Mouse (Mus musculus) lung, postnatal 0 days (tissue): ENCODE measurements around the gene Nab2. TPM values are rescaled to one million over a fixed set of nuclear protein-coding genes. Genes with fewer than 3 reads are reported as not detected.
A peak's percentile ranks its signal among the peaks of the same experiment; 100 is the strongest.

ENCODE experiments used
- ATAC-seq: fragments of 200-750 bp; cut with Nextera tagmentation; 2 replicates; pipeline ENCODE4 v1.8.0; 2017; ENCODE audit warnings: moderate library complexity
- DNase-seq: peaks from one replicate; pipeline ENCODE4 v3.0.0-alpha.2; 2016; ENCODE audit warnings: low spot score
- H3K27ac ChIP-seq: fragments of 300-500 bp; sonication (generic); 2 replicates; pipeline ENCODE4 v1.5.1; 2014; ENCODE audit warnings: antibody characterized with exemption, mild to moderate bottlenecking, low read length, mixed read lengths
- H3K27me3 ChIP-seq: fragments of 300-500 bp; sonication (generic); replicated peaks from 2 replicates; pipeline ENCODE4 v1.6.1; 2014; ENCODE audit warnings: low read length, mixed read lengths; ENCODE audit not compliant: insufficient read depth
- H3K36me3 ChIP-seq: fragments of 300-500 bp; sonication (generic); 2 replicates; pipeline ENCODE4 v1.6.1; 2014; ENCODE audit warnings: low read length, mixed read lengths; ENCODE audit not compliant: insufficient read depth
- H3K4me1 ChIP-seq: fragments of 300-500 bp; sonication (generic); 2 replicates; pipeline ENCODE4 v1.6.1; 2014; ENCODE audit warnings: antibody characterized with exemption, low read depth, low read length, mixed read lengths; ENCODE audit not compliant: insufficient read depth
- H3K4me2 ChIP-seq: fragments of 300-500 bp; sonication (generic); replicated peaks from 2 replicates; pipeline ENCODE4 v1.6.1; 2014; ENCODE audit warnings: low read depth, mild to moderate bottlenecking, low read length, moderate library complexity, mixed read lengths
- H3K4me3 ChIP-seq: fragments of 300-500 bp; sonication (generic); 2 replicates; pipeline ENCODE4 v1.5.1; 2014; ENCODE audit warnings: low read depth, low read length
- H3K9ac ChIP-seq: fragments of 300-500 bp; sonication (generic); replicated peaks from 2 replicates; pipeline ENCODE4 v1.6.1; 2014; ENCODE audit warnings: low read depth, mild to moderate bottlenecking
- H3K9me3 ChIP-seq: fragments of 300-500 bp; sonication (generic); 2 replicates; pipeline ENCODE4 v1.6.1; 2016; ENCODE audit warnings: low read length, mixed read lengths
- CTCF ChIP-seq: IDR thresholded peaks from 2 replicates; pipeline ENCODE4 v1.5.1; 2016; ENCODE audit warnings: antibody characterized with exemption, mild to moderate bottlenecking
- EP300 ChIP-seq: IDR thresholded peaks from 2 replicates; pipeline ENCODE4 v1.6.1; 2016; ENCODE audit warnings: antibody characterized with exemption, mild to moderate bottlenecking, control low read depth
- whole genome bisulfite sequencing: fragments of 180-500 bp; shearing (Covaris S2); extraction: QIAGEN DNeasy Blood & Tissue Kit; methylation state at CpG from one replicate; pipeline ENCODE4 v1.1.7; 2014; 5-methylcytosine and 5-hydroxymethylcytosine counted together
- polyA plus RNA-seq: library from polyadenylated mRNA; unstranded; fragments of >200 nt; fragmentation: Nextera tagmentation; extraction: Ambion mirVana; gene quantifications from 2 replicates; pipeline ENCODE4 v1.2.1, GENCODE M21; 2015

Gene Nab2
- polyA plus RNA-seq, 1 experiment from 2014 or later, result 8.4 TPM

DNA sequence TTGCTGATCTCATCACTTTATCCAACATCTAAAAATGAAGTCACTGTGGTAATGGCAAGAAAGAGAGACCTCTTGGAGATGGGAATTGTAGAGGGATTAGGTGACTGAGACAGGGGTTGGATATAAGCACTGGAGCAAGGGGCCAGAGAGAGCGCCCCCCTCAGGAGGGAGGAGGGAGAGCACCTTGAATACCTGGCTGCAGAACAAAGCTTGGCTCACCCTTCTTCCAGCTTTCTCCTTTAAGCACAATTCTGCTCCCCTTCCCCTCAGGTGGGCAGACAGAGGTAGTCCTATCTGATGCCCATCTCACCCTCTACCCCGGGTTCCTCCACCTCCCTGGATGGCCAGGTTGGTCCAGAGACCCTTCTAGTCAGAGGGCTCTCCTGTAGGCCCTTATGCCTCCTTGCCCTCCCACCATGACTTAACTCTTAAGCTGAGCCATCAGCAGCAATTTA lies 36.4 kb upstream of the Nab2 start, which contains the start of gene Myo1a:
Myo1a (plus strand) TSS at position 405 of the 455 bp plus-strand sequence.
- H3K4me1 ChIP-seq, result no peaks in the 10 kb centered on the region
- peak; percentile 10; the same call in 1 of the 2 replicates for TF ChIP-seq CTCF
- no peak for TF ChIP-seq EP300
- ATAC-seq (no peak), DNase-seq (no peak)
- H3K4me3 ChIP-seq, result no peak within 1 kb of the TSS
- 50% methylated on average over 2 of the region's 2 CpGs for WGBS
- no peaks in the 10 kb centered on the region for H3K36me3 ChIP-seq
- H3K27me3 ChIP-seq, result no peaks in the 10 kb centered on the region
- H3K9ac ChIP-seq, result no peak within 1 kb of the TSS
- H3K4me2 ChIP-seq, result no peak within 1 kb of the TSS
- H3K9me3 ChIP-seq, result no peaks in the 10 kb centered on the region
- H3K27ac ChIP-seq, result no peak within 1 kb of the TSS

DNA sequence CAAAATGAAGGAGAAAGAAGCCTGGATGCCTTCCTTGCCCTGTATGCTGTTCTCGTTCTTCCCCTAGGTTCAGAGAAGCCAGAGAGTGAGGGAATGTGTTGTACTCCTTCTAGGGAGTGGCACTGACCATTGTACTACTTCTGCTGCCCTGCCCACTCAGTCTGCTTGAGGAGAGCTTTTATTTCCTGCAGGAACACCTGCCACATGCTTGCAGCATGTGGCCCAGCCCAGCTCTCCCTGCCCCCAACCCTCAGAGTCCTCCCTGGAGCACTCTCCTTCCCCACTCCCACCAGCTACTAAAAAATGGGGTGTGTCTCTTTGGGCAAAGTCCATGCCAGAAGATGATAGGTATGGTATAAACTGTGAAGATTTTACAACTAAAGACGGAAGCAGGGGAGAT lies 35.9 kb upstream of the Nab2 start:
- ATAC-seq, result no peak
- WGBS, result 26% methylated on average over 2 of the region's 2 CpGs

GRCm38 (mm10) chr10:127703299-127703698 lies 34.9 kb upstream of the Nab2 start:
- DNase-seq, result peak; percentile 22
- H3K27me3 ChIP-seq, result no peaks in the 10 kb centered on the region
- TF ChIP-seq CTCF (no peak), EP300 (no peak)
- no peak overlapping the region for H3K9ac ChIP-seq
- 31% methylated on average over 4 of the region's 4 CpGs for WGBS
- no peak overlapping the region for H3K4me3 ChIP-seq
- H3K4me1 ChIP-seq, result no peaks in the 10 kb centered on the region
- no peak for ATAC-seq
- no peak overlapping the region for H3K4me2 ChIP-seq
- H3K36me3 ChIP-seq, result peaks cover 4% of the 10 kb centered on the region; the same call in 1 of the 2 replicates
- no peaks in the 10 kb centered on the region for H3K9me3 ChIP-seq
- no peak overlapping the region for H3K27ac ChIP-seq

More for the DNA sequence above, 35.9 kb upstream of the Nab2 start:
- no peak overlapping the region for H3K27ac ChIP-seq
- no peak overlapping the region for H3K4me2 ChIP-seq
- H3K27me3 ChIP-seq, result no peaks in the 10 kb centered on the region
- 0 out of 2 replicates have a peak, but pooled peaks cover under 1% of the 10 kb centered on the region for H3K36me3 ChIP-seq
- TF ChIP-seq CTCF (no peak), EP300 (no peak)
- no peak overlapping the region for H3K9ac ChIP-seq
- no peaks in the 10 kb centered on the region for H3K9me3 ChIP-seq
- no peak for DNase-seq
- no peak overlapping the region for H3K4me3 ChIP-seq
- H3K4me1 ChIP-seq, result no peaks in the 10 kb centered on the region

DNA sequence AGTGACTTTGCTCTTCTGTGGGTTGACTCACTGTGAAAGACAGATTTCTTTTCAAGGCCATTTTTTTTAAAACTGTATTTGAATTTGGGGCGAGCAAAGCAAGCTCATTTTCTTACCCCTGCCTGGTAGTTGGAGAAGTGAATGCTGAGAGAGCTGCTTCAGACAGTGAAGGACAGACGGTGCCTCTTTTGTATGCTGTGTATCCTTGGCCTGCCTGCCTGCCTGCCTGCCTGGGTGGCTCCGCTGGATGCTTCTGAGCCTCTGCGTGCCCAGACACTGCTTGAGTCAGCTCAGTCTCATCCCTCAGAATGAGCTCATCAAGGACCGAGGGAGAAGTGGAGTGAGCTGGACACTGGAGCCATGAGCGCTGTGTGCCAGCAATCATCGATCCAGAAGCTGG lies 30.6 kb upstream of the Nab2 start:
- Histone ChIP-seq H3K9me3 (no peaks in the 10 kb centered on the region), H3K27me3 (no peaks in the 10 kb centered on the region), H3K9ac (no peak overlapping the region), H3K36me3 (peaks cover 8% of the 10 kb centered on the region; the same call in 1 of the 2 replicates), H3K4me2 (no peak overlapping the region), H3K27ac (no peak overlapping the region), H3K4me3 (no peak overlapping the region), H3K4me1 (no peaks in the 10 kb centered on the region)
- TF ChIP-seq EP300, result no peak
- TF ChIP-seq CTCF, result no peak
- DNase-seq (no peak), ATAC-seq (no peak)
- 91% methylated on average over 7 of the region's 7 CpGs for WGBS

- H3K9me3 ChIP-seq, result no peaks in the 10 kb centered on the region
- no peak overlapping the region for H3K27ac ChIP-seq
- DNase-seq (no peak), ATAC-seq (no peak)
- no peak for TF ChIP-seq EP300
- no peak for TF ChIP-seq CTCF
- peaks cover 8% of the 10 kb centered on the region; the same call in 1 of the 2 replicates for H3K36me3 ChIP-seq
- WGBS, result 91% methylated on average over 7 of the region's 7 CpGs
- no peaks in the 10 kb centered on the region for H3K4me1 ChIP-seq
- H3K4me2 ChIP-seq, result no peak overlapping the region
- H3K9ac ChIP-seq, result no peak overlapping the region
- H3K27me3 ChIP-seq, result no peaks in the 10 kb centered on the region
- H3K4me3 ChIP-seq, result no peak overlapping the region
Observed at GRCm38 (mm10) chr10:127695775-127696174, 27.4 kb upstream of the Nab2 start.

GRCm38 (mm10) chr10:127694636-127695035 lies 26.3 kb upstream of the Nab2 start:
- no peak overlapping the region for H3K4me2 ChIP-seq
- no peaks in the 10 kb centered on the region for H3K4me1 ChIP-seq
- no peaks in the 10 kb centered on the region for H3K9me3 ChIP-seq
- peak; percentile 75 for DNase-seq
- no peak overlapping the region for H3K4me3 ChIP-seq
- H3K27me3 ChIP-seq, result no peaks in the 10 kb centered on the region
- TF ChIP-seq CTCF (peak; percentile 78), EP300 (no peak)
- WGBS, result 42% methylated on average over 2 of the region's 2 CpGs
- H3K27ac ChIP-seq, result no peak overlapping the region
- H3K9ac ChIP-seq, result no peak overlapping the region
- peaks cover 10% of the 10 kb centered on the region; the same call in 1 of the 2 replicates for H3K36me3 ChIP-seq
- ATAC-seq, result no peak

DNA sequence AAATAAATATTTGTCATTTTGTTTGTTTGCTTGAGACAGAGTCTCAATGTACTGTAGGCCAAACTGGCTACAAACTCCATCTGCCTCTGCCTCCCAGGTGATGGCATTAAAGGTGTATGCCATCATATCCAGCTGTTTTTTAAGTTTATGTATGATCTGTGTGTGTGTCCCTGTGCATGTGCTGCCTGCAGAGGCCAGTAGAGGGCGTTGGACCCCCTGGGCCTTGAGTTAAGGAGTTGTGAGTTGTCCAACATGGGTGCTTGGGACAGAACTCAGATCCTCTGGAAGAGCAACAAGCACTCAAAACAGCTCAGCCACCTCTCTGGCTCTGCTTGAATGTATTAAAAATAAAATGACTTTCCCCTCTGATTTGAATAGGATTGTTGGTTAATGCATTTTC lies 22.7 kb upstream of the Nab2 start:
- 13% methylated on average over 1 of the region's 1 CpGs for WGBS
- DNase-seq, result no peak
- Histone ChIP-seq H3K9me3 (no peaks in the 10 kb centered on the region), H3K27ac (no peak overlapping the region), H3K36me3 (0 out of 2 replicates have a peak, but pooled peaks cover 3% of the 10 kb centered on the region), H3K4me1 (no peaks in the 10 kb centered on the region), H3K4me3 (no peak overlapping the region), H3K9ac (no peak overlapping the region), H3K4me2 (no peak overlapping the region), H3K27me3 (no peaks in the 10 kb centered on the region)
- TF ChIP-seq EP300 (no peak), CTCF (no peak)
- no peak for ATAC-seq
